Mouse (Mus musculus) MEL-GATA-1-ER (cell line): ENCODE results near the gene Akap3.
A peak's percentile ranks its signal among the peaks of the same experiment; 100 is the strongest.

Experiments
- DNase-seq: peaks from one replicate; pipeline ENCODE4 v3.0.0-alpha.2; 2012; ENCODE audit warnings: low read depth; ENCODE audit errors: extremely low read depth

Gene Akap3

DNA sequence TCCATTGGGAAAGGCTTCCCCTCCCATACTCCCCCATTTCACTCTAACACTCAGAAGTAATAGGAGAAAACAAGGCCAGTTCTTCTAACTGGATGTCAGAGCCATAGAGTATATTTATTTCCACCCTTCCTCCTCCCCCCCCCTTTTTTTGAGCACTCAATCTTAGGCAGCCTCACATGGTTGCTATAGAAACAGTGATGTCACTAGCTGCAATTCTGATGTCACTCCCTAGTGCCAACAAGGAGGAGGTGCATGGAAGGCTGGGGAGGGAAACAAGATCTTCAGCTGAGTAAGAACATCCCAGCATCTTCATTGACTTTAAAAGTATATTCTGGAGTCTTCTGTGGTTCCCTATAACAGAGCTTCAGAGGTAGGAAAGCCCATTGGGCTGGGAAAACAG, at the start of gene Akap3:
TSS of gene Akap3 (plus strand) at position 218 of the 400 bp plus-strand sequence.
- no peak for DNase-seq

DNA sequence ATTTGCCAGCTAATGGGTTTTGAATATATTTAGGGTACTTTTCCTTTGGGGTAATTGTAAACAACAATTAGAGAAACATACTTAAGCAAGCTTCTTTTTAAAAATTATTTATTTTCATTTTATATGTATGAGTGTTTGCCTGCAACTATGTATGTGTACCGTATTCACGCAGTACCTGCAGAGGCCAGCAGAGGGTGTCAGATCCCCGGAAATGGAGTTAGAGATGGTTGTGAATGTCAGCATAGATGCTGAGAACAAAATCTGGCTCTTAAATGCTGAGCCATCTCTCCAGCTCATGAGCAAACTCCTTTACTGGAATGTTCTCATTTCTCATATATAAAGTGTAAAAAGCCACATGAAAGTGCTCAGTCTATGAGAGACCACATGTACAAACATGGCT, 46.1 kb upstream of the Akap3 start:
- no peak for DNase-seq

DNA sequence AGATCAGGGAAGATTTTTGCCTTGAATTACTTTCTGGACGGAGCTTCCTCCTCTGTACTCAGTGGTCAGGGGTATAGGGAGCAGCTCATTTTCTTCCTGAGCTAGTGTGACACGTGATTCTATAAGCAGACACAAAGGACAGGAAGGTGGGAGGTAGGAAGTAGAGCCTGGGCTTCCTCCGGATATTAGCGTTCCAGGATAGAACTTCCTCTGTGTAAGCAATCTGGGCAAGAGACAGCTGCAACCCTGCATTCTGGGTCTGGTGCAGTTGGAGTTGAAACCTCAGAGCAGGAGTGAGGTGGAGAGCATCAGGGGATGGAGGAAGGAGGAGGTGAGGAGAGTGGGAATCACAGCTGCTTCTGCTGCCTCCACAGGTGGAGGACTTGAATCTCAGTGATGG, 44.8 kb upstream of the Akap3 start:
- no peak for DNase-seq

DNA sequence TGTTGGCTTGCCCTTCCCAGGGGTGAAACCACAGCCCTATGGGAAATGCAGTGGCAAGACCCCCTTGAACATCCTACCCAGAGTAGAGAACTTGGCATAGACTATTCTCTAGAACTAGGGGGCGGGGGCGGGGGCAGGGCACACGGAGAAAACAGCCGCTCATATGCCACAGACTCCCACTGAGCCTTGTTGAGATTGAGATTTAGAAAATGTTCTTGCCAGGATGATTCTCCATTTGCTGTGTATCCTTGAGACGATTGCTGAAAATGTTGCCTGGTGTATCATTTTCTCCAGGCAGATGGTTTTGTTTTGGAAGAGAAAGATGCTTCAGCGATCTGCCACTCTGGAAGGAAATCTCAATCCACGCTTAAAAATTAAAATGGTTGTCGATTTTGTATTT, 44.3 kb upstream of the Akap3 start:
- no peak for DNase-seq

DNA sequence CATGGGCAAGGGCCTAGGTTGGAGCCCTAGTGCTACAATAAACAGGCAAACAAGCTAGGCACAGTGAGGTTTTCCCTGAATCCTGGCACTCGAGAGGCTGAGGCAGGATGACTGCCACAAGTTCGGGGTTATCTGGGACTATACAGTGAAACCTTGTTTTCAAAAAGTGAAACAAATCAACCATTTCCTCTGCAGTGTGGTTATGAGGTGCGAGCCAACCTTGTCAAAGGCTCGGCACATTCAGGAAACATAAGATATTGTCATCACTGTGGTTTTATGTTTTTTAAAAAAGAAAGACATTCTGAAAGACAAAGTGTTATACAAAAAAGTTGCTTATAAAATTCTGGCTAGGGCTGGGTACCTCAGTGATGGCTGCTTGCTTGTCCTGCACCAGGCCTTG, 41.4 kb upstream of the Akap3 start:
- no peak for DNase-seq

DNA sequence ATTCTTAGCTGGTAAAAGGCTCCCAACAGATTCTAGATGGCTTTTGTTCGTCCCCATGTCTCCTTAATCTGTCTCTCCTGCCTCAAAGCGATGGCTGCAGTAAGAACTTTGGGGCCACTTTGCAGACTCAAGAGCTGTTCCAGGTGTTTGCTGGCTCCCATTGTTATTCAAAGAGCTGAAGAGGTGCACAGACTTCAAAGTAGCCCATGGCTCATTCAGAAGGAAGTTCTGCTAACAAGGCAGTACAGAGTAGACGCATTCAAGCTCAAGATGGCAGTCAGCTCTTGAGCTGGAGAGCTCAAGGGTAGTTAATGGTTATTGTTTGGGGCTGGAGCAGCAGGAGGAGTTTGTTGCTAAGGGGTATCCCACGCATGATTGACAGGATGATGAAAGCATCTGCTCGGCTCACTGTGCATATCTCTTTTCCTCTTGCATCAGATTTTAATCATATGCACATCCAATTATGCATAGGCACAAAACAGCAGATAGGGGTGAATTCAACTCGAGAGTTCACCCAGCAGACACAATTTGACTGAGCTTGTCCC, 37.6 kb upstream of the Akap3 start:
- DNase-seq, result no peak

DNA sequence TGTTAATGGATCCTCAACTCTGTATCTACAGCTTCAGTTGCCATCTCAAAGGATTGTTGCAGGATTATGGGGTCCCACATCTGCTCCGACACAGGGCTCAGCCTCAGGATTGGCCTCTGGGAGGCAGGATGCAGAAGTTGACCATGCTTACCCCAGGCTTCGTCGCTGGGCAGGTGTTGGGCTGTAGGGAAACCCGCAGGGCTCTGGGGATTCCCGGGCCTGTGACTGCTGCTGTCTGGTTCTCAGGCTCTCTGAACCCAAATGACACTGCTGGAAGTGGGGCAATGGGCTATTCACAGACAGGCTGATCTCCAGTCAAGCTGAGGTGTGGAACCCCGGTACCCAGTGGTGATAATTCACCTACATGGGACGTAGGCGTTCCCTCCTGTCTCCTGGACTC, 36.6 kb upstream of the Akap3 start:
- no peak for DNase-seq

DNA sequence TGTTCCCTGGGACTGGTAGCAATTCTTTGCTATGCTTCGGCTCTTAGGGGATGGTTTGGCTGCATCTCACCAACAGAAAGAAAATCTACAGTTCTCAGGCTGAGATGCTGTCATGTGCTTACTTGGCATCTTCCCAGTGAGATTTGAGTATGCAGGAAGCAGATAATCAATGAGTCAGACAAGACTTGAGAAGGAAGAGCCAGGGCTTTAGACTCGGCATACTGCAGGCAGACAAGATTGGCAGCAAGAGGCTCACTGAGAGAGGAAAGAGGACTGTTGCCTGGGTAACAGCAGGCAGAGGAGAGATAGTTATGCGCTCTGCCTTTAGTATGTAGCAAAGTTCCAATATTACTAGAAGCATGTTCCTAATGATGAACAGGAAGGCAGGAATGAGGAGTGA, 29.8 kb upstream of the Akap3 start:
- DNase-seq, result peak; percentile 19

DNA sequence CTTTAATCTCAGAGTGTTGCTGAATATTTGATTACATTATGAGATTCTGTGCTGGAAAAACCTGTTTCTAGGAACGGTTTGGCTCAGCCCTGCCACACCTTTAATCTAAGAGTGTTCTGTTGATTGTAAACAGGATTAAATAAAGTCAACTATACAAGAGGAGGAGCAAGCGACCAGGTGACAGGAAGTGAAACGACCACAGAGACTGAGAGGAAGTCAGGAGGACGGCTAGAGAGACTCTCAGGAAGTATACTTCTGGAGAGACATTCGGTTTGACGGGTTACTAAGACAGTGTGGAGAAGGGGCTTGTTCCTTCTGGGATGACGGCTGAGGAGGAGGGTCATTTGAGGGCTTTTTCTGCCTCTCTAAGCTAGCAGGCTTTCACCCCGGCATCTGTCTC, 16.3 kb upstream of the Akap3 start:
- no peak for DNase-seq

DNA sequence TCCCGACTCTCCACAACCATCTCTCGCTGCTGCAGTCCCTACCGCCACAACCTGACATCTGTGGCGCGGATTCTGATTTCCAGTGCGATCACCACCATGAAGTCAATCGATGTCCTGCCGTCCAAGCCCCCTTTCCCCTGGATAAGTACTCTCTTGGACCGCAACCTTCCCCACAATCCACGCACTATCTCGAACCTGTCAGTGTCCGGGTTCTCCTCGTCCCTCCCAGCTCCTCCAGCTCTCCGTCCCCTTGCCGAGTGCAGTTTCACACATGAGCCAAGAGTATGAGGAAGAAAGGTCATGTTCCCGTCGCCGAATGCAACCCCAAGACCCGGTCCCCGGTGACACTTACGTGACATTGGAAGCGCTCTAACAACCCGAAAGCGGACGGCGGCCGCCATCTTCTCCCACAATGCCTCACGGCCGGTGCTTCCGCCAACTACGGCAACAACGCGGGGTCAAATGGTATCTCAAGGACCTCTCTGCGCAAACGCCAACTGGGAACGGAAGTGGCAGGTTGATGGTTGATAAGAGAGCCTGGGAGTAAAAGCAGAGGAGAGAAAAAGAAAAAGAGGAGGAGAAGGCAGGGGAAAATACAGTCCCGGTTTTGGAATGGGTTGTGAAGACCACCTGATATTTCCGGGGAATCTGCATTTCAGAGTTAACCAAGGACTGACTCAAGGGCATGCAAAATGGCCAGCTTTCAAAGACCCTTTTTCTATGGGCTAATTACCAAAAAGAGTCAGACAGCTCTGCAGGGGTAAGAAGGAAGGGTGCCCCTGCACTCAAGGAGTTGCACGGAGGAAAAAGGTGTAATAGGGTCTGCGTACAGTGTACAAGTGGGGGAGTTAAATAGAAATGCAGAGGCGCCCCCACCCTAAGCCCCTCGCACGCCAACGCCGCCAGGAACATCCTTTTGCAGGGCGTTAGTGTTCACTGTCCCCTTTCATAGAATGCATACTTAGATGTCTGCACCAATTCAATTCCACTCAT, 3.9 kb upstream of the Akap3 start, which contains the start of gene Ndufa9:
TSS of gene Ndufa9 (minus strand) at position 425 of the 993 bp plus-strand sequence.
- peak; percentile 88 for DNase-seq

DNA sequence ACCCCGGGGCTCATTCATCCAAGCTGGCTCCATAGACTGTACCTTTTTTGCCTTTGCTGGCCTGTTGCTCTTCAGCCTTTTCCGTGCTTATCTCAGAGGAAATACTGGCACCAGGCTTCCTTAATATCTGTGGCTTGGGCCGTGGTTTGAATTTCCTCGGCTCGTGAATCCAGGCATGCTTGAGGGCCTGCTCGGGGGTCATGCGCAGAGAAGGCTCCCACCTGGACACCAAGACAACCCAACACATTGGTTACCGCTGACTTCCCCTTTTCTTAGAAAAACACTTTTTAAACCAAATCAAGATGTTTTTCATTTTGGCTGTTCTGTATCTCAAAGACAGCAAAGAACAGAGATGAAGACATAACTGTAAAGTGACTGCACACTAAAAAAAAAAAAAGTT, 24.2 kb downstream of the Akap3 start:
- no peak for DNase-seq

DNA sequence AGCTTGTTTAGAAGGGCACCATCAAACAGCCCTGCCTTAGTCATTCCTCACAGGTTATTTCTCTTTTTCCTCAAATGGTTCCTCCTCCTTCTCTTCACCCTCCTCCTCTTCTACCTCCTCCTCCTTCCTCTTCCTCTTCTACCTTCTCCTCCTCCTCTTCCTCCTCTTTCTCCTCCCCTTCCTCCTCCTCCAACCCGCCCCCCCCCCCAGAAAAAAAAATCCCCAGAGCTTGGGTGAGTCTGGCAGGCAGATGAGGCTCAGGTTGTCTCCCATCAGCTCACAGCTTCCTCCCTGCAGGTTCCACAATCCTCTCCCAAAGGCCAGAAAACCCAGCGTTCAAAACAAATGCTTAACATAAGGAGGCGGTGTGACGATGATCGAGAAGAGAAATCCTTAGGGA, 54.5 kb downstream of the Akap3 start:
- DNase-seq, result no peak

DNA sequence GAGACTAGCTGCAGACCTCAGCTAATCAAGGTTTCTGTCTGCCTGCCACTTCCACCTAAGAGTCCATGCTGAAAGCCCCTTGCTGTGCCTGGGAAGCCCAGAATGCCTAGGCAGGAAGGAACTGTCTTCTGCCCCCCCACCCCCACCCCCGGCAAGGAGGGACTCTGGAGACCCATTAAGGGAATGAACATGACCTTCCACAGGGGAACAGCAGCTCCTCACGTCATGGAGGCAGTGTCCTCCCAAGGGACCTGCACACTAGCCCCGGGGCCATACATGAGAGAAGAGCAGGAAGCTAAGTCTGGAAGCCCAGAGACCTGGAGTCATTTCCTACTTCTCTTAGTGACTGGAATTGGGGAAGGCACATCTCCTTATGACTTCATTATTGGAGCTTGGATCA, 55.0 kb downstream of the Akap3 start:
- no peak for DNase-seq

DNA sequence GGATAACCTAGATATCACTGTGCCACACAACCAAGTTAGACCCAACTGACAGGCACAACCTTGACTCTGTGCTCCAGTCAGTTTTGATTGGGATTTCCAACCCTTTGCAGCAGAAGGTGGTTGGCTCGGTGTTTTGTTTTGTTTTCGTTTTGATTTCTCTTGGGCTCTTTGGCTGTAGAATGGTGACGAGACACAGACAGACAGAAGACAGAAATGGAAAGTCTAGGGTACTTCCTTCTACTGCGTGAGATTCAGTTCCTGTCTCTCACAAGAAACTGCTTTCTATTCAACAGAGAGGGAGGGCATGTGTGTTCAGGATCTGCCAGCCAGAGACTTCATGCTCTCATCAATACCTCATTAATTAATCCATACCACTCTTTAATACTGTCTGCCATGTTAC, 57.8 kb downstream of the Akap3 start:
- DNase-seq, result no peak

DNA sequence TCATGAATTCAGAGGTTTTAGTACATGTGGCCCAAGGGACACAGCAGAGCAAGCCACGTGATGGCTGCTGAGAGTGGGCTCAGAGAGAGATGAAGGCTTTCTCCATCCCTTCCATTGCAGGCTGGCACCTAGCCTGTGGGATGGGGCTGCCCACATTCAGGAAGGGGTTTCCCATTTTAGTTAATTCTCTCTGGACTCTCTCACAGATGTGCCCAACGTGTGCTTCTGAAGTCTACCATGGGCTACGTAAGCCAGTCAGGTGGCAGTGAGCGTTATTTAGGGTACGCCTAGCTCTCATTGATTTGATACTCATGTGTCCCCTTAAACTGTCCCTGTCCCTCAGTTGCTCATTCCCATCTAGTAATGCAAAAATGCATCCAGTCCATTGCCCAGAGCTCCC, 62.0 kb downstream of the Akap3 start:
- no peak for DNase-seq

DNA sequence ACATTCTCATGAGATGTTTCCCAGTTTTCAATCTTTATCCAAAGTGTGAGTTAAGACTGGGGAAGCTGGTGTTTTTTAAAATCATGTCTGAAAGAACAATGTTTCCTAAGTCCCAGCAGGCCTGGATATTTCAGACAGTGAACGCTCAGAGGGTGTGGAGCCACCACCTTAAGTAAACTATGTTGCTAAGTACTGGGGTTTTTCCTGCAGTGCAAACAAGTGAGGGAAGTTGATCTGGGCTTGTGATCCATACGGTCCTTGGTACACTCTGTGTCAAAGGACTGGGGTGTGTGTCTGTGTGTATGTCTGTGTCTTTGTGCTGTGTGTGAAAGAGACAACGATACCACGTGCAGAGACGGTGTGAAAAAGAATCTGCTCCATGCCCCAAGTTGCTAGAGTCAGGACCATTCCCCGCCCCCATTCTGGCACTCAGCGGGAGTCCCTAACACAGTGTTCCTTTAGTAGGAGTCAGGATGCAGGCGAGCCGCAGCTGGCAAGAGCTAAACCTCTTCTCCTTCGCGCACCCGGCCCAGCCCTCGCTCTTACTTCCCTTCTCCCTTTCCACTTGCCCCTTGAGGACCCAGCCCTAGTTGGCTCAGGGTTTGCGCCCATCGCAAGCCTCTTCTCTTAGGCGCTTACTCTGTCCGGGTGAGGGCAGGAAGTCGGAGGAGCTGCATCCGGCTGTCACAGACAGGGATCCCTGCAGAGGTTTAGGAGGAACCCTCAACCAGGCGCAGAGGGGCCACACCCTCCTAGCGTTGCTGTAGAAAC, 68.4 kb downstream of the Akap3 start, which contains the start of gene Dyrk4:
TSS of gene Dyrk4 (minus strand) at position 729 of the 771 bp plus-strand sequence.
- DNase-seq, result no peak
